Mouse (Mus musculus) olfactory bulb, adult 2 months (tissue): ENCODE results near the gene 1600014C23Rik.

ENCODE experiments used
- CTCF ChIP-seq: fragments of 200-500 bp; IDR thresholded peaks from 2 replicates; pipeline ENCODE4 v1.5.1; 2012; ENCODE audit warnings: low read depth, mild to moderate bottlenecking, low read length, moderate library complexity; ENCODE audit not compliant: insufficient read depth
- POLR2A ChIP-seq: fragments of 200-500 bp; IDR thresholded peaks from 2 replicates; pipeline ENCODE4 v1.6.1; 2012; ENCODE audit warnings: mild to moderate bottlenecking, low read depth, low read length, moderate library complexity; ENCODE audit not compliant: insufficient read depth

DNA sequence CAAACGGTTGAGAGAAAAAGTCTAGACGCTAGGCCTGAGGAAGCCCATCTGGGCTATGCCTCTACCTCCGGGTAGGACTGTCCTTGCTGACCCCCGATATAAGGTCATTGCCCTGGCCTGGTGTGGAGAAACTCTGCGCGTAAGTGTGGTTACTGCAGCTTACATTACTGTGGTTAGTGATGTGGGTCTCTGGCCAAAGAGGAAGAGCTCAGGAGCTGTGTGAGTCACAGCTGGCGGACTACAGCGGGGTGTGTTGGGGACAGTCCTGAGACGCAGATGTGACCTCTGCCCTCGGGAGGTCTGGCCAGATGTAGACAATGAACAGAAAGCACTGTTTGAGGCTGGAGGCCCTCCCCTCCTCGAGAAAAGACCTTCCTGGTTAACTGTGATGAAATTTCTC, 19.0 kb upstream of the 1600014C23Rik start:
- TF ChIP-seq CTCF = no peak
- no peak for TF ChIP-seq POLR2A
